Mouse (Mus musculus): ENCODE data around the gene Kiss1.
A peak's percentile ranks its signal among the peaks of the same experiment; 100 is the strongest.
"Not testable (repeated sequence)": the region's sequence is repeated elsewhere in the genome, so short reads cannot be mapped to it uniquely, and the experiment has no call there.

The Kiss1 gene

DNA sequence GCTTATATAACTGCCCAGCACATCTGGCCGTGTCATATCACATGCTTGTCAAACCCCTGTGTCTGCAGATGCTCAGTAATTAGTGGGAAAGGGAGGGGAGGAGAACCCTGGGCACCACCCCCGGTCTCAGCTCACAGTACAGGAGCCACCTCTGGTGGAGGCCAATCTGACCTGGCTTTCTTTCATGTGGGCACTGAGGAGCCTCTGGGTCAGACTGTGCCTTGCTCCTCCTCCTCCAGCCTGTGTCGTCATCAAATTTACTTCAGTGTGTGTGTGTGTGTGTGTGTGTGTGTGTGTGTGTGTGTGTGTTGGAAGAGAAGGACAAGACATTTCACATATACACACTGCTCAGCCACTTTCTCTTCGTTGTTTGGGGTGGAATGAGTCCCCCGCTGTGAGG is 1.7 kb downstream of the Kiss1 start:
- no peak for DNase-seq (ENCODE audit: low spot score)

DNA sequence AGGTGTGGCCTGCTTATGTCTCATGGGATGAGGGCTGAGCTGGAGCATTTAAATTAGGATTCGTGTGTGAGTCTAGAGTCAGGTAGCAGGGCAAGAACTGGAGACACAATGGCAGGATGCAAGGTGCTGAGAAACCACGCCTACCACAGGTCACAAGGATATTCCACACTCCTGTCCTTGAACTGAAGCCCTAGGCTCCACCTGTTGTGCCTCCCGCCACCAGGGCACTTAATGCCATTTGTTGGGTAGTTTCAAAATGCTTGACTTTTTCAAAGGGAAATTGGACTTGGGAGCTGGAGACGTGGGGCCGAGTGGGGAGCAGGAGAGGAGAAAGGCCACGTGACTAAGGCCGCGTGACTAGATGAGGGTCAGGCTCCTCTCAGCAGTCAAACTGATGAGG is 4.3 kb downstream of the Kiss1 start:
- DNase-seq (ENCODE audit: low spot score), result no peak

DNA sequence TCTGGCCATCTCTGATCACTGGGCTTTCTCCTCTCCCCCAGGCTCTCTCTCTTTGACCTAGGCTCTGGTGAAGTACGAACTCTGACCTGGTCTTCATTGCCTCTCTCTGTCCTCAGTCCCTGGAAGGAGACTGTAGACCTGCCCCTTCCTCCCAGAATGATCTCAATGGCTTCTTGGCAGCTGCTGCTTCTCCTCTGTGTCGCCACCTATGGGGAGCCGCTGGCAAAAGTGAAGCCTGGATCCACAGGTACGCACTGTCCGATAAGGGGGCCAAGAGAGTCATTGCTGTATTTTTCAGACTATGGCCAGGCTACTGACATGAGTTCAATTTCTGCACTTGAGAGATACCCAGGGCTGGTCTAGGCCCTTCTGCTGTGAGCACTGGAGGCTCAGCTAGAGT is 5.4 kb downstream of the Kiss1 start:
- no peak for DNase-seq (ENCODE audit: low spot score)

DNA sequence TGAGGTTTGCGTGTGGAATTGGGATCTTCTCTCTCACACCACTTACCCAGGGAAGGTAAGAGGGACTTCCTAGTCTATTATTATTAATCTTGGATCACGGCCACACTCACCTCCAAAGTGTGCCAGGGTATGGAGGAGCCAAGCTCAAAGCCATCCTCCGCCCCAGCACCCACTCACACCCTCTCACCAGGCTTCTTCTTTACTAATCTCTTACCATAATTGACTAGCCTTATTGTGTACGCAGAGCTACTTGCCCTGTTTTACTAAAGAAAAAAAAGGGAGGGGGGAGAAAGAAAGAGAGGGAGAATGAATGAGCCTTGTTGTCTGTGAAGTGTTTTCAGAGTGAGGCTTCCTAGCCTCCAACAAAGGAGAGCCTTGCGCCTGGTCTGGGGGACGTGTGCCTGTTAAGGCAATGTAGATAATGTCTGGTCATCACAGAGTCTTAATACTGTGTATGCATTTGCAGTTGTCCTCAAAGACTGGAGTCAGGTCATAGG is 6.7 kb downstream of the Kiss1 start:
- DNase-seq (ENCODE audit: low spot score), result no peak

DNA sequence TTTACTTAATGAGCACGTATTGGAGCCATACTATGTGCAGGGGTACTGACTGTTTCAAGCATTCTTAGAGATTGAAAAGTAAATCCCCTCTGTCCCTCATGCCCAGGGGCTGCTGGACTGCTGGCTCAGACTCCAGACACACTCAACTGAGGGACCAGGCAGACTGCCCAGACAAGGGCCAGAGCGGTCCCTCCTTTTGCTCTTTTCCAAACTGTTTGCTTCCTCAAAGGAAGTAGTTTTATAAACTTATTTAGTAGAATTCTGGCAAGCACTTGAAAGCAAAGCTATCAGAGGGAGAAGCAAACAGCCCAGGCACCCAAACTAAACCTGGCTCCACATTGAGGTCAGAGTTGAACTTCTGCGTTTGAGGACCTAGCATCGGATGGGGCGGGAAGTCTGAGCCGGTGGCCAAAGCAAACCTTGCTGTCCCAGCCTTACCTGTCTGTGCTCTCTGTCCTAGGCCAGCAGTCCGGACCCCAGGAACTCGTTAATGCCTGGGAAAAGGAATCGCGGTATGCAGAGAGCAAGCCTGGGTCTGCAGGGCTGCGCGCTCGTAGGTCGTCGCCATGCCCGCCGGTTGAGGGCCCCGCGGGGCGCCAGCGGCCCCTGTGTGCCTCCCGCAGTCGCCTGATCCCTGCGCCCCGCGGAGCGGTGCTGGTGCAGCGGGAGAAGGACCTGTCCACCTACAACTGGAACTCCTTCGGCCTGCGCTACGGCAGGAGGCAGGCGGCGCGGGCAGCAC is 7.4 kb downstream of the Kiss1 start:
- peak; percentile 61 for DNase-seq (ENCODE audit: low spot score)

DNA sequence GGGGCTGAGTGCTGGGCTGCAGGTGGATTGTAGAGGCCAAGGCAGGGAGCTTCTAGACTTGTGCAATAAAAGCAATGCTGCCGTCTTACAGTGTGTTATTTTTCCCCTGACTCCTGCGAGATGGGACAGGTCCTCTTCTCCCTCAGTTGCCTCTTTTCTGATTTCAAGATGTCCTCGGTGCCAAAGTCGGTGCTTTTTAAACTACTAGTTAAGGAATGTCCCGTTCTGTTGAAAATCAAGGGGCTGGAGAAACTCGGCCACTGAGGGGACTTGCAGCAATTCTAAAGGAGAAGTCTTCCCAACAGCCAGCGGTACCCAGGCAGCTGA is 7.9 kb downstream of the Kiss1 start:
- no peak for DNase-seq (ENCODE audit: low spot score)

DNA sequence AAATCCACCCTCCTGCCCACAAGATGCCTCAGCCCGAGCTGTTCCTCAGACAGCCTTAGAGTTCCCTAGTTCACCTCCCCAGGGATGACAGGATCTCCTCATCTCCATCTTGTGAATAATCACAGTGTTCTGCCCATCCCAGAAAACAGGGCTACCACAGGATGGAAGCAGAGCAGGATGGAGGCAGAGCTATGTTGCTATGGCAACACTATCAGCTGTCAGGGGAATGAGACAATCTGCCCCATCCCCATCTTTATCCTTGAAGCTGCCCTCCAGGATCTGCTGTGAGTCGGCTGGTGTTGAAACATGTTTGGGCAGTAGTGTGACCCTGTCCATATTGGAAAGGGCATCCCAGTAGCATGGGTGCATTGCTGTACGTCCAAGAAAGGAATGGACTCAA is 9.5 kb downstream of the Kiss1 start:
- DNase-seq (ENCODE audit: low spot score), result no peak

DNA sequence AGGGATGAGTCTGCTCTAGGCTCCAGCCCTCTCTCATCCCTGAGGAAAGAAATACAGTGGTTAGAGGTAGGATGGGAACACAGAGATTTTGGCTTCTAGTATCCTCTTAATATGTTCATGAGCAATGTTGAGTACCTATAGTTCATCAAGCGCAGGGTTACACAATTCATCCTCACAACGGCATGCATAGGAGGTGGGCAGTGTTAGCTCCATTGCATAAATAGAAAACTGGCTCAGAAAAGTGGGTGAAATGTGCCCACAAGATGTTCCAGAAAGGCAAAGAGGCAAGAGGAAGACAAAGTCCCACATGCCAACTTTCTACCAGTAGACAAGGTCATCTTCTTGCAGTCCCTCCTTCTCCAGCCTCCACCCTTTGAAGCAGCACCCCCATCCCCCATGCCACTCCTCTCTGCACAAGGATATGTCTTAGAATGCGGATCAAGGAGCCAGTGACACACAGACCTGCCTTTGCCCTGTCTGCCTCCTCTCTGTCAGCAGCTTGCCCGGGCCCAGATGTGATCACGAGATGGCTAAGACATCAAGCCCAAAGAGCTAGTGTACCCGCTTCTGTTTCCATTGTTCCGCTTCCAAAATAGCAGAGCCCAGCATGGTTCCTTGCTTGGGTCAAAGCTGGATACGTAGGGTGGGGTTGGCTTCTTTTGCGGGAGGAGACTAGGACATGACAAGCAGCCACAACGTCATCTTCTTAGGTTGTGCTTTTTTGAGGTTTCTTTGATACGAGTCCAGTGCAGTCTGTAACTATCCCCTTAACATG is 11.2 kb downstream of the Kiss1 start:
- no peak for DNase-seq (ENCODE audit: low spot score)

DNA sequence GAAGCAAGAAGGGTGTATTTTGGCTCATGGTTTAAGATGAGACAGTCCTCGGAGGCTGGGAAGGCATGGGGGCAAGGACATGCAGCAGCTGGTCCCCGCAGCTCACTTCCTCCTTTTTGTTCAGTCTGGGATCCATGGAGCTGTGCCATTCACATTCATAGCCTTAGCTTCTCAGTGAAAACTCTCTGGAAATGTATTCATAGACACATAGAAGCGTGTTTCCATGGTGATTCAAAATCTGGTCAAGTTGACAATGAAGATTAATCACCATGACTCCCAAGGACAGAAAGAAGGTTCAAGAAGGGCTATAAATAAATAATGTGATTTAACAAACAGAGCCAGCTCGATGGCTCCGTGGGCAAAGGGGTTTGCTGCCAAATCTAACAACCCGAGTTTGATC is 12.3 kb downstream of the Kiss1 start:
- no peak for DNase-seq (ENCODE audit: low spot score)

DNA sequence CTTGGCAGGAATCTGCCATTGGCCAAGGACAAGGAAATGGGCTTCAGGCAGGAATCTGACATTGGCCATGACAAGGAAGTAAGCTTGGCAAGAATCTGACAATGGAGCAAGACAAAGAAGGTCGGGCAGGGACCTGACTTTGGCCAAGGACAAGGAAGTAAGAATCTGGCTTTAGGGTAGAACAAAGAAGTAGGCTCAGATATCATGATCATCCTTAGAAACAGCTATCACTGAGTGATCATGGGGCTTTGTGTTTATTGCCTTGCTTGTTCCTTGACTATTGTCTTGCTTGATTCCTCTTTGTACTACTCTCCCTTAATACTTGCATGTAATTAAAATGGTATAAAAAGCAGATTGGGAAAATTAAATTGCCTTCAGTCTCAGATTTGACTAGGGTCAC is 18.7 kb downstream of the Kiss1 start:
- not testable (repeated sequence) for DNase-seq (ENCODE audit: low spot score)

DNA sequence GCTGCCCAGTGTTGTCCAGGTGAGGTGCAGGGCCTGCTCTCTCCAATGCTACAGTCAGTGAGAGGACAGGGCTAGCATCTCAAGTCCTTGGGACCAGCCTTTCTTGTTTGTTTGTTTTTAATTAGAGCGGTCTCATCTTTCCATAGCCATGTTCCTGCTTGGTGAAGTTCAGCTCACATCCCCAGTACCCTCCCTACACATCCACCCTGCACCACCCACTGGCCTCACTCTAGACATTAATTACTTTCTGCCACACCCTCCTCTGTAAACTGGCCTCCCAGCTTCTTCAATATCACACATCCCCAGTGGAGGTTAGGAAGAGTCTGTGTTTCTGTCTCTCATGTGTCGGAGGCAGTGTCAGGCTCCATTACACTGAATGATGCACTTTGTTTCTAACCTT is 22.7 kb downstream of the Kiss1 start:
- DNase-seq (ENCODE audit: low spot score), result no peak

DNA sequence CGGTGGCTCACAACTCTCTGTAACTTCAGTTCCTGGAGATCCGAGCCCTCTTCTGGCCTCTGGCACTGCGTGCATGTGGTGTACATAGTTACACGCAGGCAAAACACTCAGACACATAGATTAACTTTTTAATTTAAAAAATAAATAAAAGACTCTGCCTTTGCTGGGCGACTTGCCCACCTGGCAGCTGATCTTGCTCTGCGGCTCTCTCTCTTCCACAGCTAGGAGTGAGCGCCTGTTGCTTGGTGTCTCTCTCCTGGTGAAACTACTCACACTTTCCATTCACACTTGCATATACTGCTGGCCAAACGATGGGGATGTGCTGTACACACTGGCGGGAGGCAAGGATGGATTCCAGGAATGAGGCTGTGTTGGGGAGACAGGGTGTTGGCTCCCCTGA is 24.9 kb downstream of the Kiss1 start:
- no peak for DNase-seq (ENCODE audit: low spot score)

DNA sequence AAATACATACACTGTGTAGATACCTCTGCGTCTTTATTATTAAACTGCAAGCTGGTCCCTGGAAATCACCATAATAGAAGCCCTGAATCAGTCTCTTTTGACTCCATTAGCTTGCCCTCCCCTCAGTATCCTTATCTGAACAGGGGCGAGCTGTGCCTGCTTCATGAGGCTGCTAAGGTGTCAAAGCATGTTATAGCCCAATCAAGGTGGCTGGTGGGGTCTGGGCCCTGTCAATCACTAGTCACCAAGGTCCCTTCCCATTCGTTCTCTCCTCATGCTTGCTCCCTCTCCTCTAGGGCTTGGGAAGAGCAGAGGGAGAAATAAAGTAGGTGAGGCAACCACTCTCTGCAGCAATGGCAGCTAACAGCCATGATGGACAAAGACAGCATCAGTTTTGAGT is 25.6 kb downstream of the Kiss1 start:
- no peak for DNase-seq (ENCODE audit: low spot score)

DNA sequence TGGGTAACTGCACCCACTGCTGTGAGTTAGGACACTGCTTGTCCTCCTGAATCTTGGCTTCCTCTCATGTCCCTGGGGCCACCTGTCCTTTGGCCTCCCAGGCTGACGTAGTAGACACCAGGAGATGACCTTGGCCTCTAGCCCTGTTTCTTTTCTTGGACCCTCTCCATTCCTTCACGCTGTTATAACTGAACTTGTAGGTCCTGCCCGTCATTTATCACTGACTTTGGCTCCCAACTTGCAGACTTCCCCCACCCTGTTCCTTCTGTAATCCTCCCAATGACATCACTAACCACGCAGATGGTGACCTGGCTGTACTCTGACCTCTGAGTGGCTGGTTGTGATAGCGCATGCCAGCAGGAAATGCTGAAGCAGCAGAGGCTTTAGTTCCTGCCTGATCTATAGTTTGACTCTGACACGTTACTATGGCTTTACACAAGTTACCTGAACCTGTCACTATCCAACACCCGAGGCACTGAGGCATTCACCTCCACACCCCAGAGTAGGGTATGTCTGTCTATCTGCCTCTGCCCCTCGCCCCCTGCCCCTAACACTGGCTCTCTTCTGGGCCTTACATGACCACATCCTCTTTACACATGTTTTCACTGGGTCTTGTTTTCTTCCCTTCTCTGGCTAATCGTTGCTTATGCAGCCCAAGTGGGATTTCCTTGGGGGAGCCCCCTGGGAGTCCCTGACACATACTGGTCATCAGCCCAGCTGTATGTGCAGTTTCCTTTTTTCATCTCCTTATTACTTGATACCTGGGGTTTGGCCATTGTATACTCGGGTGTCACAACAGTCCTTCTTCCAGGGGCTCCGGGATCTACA is 26.2 kb downstream of the Kiss1 start:
- peak; percentile 34 for DNase-seq (ENCODE audit: low spot score)

DNA sequence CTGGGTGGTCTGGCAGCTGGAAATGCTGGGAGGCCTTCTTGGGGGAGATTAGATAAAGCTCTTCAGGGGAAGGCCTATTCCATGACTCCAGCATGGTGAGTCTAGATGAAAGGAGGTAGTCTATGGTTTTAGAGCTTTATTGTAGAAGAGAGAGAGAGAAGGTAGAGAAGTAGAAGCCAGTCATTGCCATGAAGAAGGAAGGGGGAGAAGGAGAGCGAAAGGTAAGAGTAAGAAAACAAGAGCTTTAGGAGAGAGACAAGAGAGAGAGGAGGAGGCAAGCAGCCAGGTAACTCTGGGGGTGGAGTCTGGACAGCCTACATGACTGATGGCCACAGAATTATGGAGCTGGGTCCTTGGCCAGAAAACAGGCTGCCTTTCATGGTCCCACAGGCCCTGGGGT is 28.5 kb downstream of the Kiss1 start, which contains the start of gene Ren1:
TSS of gene Ren1 (plus strand) at position 301 of the 400 bp plus-strand sequence.
- no peak for DNase-seq (ENCODE audit: low spot score)

DNA sequence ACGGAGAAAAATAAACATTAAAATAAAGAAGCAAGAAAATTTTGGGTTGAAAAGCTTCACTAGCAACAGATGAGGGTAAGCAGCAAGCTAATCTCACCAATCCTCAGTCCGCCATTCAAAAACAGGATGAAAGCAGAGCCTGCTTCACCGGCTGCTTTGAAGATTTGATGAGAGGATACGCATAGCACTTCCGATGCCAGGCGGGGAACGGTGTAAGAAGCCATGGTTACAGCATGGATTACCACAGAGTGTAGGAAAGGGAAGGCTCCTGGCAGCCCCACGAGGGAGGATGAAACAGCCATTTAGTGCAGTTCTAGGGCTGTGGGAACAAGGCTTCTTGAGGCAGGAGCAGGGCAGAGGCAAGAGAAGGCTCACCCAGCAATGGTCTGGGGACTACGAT is 30.1 kb downstream of the Kiss1 start:
- no peak for DNase-seq (ENCODE audit: low spot score)

DNA sequence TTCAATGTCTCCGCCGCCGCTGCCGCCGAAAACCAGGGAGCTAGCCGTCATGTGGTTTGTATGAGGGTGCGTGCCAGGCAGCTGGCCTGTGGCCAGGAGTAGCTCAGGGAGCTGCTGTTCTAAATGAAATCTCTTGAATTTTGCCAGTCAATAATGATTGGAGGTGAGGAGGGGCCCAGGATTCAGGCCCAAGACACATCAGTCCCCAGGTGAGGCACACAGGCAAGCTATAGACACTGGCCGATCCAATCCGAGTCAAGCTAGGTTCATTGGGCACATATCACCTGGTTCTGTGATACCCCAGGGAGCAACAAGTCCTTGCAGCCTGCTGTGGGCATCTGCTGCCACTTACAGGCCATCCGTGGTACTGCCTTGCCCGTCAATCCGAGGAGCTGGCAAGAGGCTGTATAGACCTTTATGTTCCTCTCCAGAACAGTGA is 31.7 kb downstream of the Kiss1 start:
- peak; percentile 79 for DNase-seq (ENCODE audit: low spot score)

DNA sequence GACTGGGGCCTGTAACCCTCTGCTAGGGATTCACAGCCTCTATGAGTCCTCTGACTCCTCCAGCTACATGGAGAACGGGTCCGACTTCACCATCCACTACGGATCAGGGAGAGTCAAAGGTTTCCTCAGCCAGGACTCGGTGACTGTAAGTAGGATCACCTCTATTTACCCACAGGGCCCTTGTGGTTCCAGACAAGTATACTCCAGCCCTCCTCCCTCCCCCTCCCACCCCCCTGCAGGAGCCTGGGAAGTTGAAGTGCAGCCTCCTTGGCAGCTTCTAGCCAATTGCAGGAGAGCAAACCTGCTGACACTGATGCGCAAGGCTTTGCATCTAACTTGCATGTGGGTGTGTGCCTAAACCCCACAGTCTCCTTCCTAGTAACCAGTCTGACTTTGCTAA is 33.8 kb downstream of the Kiss1 start:
- DNase-seq (ENCODE audit: low spot score), result no peak

DNA sequence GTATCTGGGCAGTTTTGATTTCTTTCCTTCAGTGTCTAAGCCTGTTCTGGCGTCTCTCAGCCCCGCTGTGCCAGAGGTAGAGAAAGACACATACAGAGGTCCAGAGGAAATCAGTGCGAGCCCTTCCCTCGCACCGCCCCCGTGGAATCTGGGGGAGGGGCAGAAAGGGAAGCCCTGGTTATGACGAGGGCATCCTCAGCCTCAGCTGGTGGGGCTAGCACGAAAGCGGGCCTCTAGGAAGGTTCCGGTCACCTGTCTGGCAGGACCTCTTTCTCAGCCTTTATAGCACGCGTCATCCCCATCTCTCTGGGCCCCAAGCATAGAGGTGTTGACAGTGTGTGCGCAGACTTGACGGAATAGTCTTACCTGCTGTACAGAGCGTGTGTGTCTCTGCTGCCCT is 34.2 kb downstream of the Kiss1 start:
- DNase-seq (ENCODE audit: low spot score), result no peak

DNA sequence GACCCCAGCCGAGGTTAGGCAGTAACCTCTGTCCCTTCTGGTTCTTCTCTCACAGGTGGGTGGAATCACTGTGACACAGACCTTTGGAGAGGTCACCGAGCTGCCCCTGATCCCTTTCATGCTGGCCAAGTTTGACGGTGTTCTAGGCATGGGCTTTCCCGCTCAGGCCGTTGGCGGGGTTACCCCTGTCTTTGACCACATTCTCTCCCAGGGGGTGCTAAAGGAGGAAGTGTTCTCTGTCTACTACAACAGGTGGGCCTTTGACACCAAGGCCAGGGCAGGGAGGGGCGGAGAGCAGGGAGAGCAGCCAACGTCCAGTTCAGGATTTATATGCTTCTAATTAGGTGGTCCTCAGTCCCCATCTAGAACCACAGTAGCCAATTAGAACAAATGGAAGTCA is 34.7 kb downstream of the Kiss1 start:
- no peak for DNase-seq (ENCODE audit: low spot score)

DNA sequence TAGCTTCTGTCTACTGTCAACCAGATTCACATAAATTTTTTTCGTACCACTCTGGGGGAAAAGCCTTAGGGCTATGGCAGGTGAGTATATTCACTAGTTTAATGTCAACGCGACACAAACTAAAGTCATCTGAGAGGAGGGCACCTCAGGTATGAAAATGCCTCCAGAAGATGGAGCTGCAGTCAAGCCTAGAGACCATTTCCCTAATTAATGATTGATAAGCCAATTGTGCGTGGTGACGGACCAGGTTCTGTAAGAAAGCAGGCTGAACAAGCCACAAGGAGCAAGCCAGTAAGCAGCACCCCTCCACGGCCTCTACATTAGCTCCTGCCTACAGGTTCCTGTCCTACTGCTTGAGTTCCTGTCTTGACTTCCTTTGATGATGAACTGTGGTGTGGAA is 39.3 kb downstream of the Kiss1 start:
- DNase-seq (ENCODE audit: low spot score), result no peak

DNA sequence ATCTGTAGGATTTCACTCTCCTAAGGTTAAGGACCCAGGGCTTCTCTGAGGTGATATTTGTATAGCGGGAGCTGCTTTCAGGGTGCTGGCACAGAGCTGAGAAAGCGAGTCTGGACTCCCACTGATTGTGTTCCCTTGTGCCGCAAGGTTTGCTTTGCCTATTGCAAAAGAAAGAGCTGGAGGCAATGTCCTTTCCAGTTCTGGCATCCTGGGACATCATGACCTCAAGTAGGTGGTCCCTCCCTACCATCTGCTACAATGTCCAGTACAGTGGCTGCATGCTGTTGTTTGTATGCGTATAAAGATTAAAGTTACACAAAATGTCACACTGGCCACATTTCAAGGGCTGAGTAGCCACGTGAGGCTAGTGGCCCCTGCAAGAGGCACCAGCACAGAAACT is 40.4 kb downstream of the Kiss1 start:
- no peak for DNase-seq (ENCODE audit: low spot score)
